Mouse (Mus musculus) NIH3T3 (cell line): ENCODE measurements around the gene Kdm1a.

Experiments used
- DNase-seq: peaks from one replicate; pipeline ENCODE4 v3.0.0-alpha.2; 2012; ENCODE audit warnings: low read depth

Kdm1a gene

GRCm38 (mm10) chr4:136602568-136602967 is at the start of gene Kdm1a:
Gene Kdm1a, minus strand, starts transcription at chr4:136602723.
- DNase-seq, result peak; percentile 96

- no peak for DNase-seq
Observed at GRCm38 (mm10) chr4:136651882-136652527, 49.5 kb upstream of the Kdm1a start.

- peak; percentile 32 for DNase-seq
Observed at GRCm38 (mm10) chr4:136651357-136651811, 48.9 kb upstream of the Kdm1a start.

- DNase-seq, result peak; percentile 49
Observed at GRCm38 (mm10) chr4:136650261-136650660, 47.7 kb upstream of the Kdm1a start.

- DNase-seq, result peak; percentile 79
Observed at GRCm38 (mm10) chr4:136649480-136650196, 47.1 kb upstream of the Kdm1a start.

- peak; percentile 80 for DNase-seq
Observed at GRCm38 (mm10) chr4:136648922-136649479, 46.5 kb upstream of the Kdm1a start.

GRCm38 (mm10) chr4:136638890-136639289 is 36.4 kb upstream of the Kdm1a start:
- DNase-seq, result no peak

- no peak for DNase-seq
Observed at GRCm38 (mm10) chr4:136638230-136638750, 35.8 kb upstream of the Kdm1a start.

GRCm38 (mm10) chr4:136637563-136638229 is 35.2 kb upstream of the Kdm1a start:
- no peak for DNase-seq

- DNase-seq, result no peak
Observed at GRCm38 (mm10) chr4:136636983-136637562, 34.5 kb upstream of the Kdm1a start.

- no peak for DNase-seq
Observed at GRCm38 (mm10) chr4:136636511-136636910, 34.0 kb upstream of the Kdm1a start.

GRCm38 (mm10) chr4:136635995-136636394 is 33.5 kb upstream of the Kdm1a start:
- DNase-seq, result no peak

- DNase-seq, result no peak
Observed at GRCm38 (mm10) chr4:136631237-136631994, 28.9 kb upstream of the Kdm1a start.

GRCm38 (mm10) chr4:136626590-136626989 is 24.1 kb upstream of the Kdm1a start:
- DNase-seq, result no peak

GRCm38 (mm10) chr4:136622388-136622787 is 19.9 kb upstream of the Kdm1a start, which contains the start of gene Lactbl1:
Gene Lactbl1, plus strand, starts transcription at chr4:136622621.
- DNase-seq, result no peak

GRCm38 (mm10) chr4:136621956-136622355 is 19.4 kb upstream of the Kdm1a start:
- no peak for DNase-seq

- DNase-seq, result peak; percentile 80
Observed at GRCm38 (mm10) chr4:136621336-136621735, 18.8 kb upstream of the Kdm1a start.

GRCm38 (mm10) chr4:136613657-136614056 is 11.1 kb upstream of the Kdm1a start:
- DNase-seq, result peak; percentile 34

GRCm38 (mm10) chr4:136610387-136610856 is 7.9 kb upstream of the Kdm1a start, which contains the start of gene Tex46:
Gene Tex46, plus strand, starts transcription at chr4:136610437.
- no peak for DNase-seq

GRCm38 (mm10) chr4:136605756-136606485 is 3.4 kb upstream of the Kdm1a start:
- DNase-seq, result no peak
